Mouse (Mus musculus) testis, adult 2 months (tissue): ENCODE data around the gene Rps6ka5. TPM values are rescaled to one million over a fixed set of nuclear protein-coding genes. Genes with fewer than 3 reads are reported as not detected.

ENCODE experiments used
- H3K27ac ChIP-seq: fragments of 200-500 bp; 2 replicates; pipeline ENCODE4 v1.5.1; 2012; ENCODE audit warnings: low read depth, low read length; ENCODE audit not compliant: control insufficient read depth, insufficient read depth
- H3K27me3 ChIP-seq: fragments of 200-500 bp; 2 replicates; pipeline ENCODE4 v1.6.1; 2012; ENCODE audit warnings: mild to moderate bottlenecking, low read length, moderate library complexity; ENCODE audit not compliant: control insufficient read depth, insufficient read depth
- H3K36me3 ChIP-seq: fragments of 200-500 bp; 2 replicates; pipeline ENCODE4 v1.6.1; 2012; ENCODE audit warnings: mild to moderate bottlenecking, low read length; ENCODE audit not compliant: control insufficient read depth, insufficient read depth
- H3K4me1 ChIP-seq: fragments of 200-500 bp; 2 replicates; pipeline ENCODE4 v1.6.1; 2012; ENCODE audit warnings: low read length; ENCODE audit not compliant: control insufficient read depth, insufficient read depth
- H3K4me3 ChIP-seq: fragments of 200-500 bp; 2 replicates; pipeline ENCODE4 v1.5.1; 2012; ENCODE audit warnings: low read depth, mild to moderate bottlenecking, low read length, moderate library complexity, mixed read lengths; ENCODE audit not compliant: control insufficient read depth
- CTCF ChIP-seq: fragments of 200-500 bp; IDR thresholded peaks from 2 replicates; pipeline ENCODE4 v1.5.1; 2012; ENCODE audit warnings: low read depth, mild to moderate bottlenecking, inconsistent platforms, low read length, moderate library complexity; ENCODE audit not compliant: control insufficient read depth, insufficient read depth, insufficient replicate concordance
- POLR2A ChIP-seq: fragments of 200-500 bp; IDR thresholded peaks from 2 replicates; pipeline ENCODE4 v1.6.1; 2012; ENCODE audit warnings: low read depth, mild to moderate bottlenecking, inconsistent platforms, low read length, moderate library complexity; ENCODE audit not compliant: control insufficient read depth
- polyA plus RNA-seq: library from polyadenylated mRNA; depleted of rRNA; stranded (reverse); fragments of >200 nt; gene quantifications from 2 replicates; pipeline ENCODE4 v1.2.3, GENCODE M21; 2012; rRNA removed

Rps6ka5 gene
- polyA plus RNA-seq = 3.3 and 4.1 TPM in 2 replicates

DNA sequence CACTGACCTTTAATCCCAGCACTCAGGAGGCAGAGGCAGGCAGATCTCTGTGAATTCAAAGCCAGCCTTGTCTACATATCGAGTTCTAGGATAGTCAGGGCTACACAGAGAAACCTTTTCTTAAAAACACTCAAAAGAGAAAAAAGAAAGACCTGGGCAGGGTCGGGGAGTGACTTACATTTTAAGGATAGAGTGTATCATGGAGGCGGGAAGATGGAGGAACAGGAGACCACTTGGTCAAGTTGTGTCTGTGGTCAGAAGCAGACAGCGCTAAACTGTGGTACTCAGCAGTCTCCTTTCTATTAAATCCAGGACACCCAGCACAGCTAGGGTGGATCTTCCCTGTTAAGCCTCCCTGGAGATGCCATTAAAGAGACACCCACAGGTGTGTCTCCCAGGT lies at the start of gene Rps6ka5:
Rps6ka5 (minus strand) TSS at position 333 of the 400 bp plus-strand sequence.
- Histone ChIP-seq H3K4me3 (peak within 1 kb of the TSS; percentile 98; the same call in 1 of the 2 replicates), H3K4me1 (peaks cover 3% of the 10 kb centered on the region; the same call in 1 of the 2 replicates), H3K36me3 (no peaks in the 10 kb centered on the region), H3K27me3 (no peaks in the 10 kb centered on the region), H3K27ac (no peak within 1 kb of the TSS)
- TF ChIP-seq POLR2A (no peak), CTCF (no peak)

GRCm38 (mm10) chr12:100775911-100776581 lies 49.3 kb upstream of the Rps6ka5 start:
- TF ChIP-seq CTCF (no peak), POLR2A (no peak)
- Histone ChIP-seq H3K4me1 (no peaks in the 10 kb centered on the region), H3K27ac (no peak overlapping the region), H3K27me3 (no peaks in the 10 kb centered on the region), H3K4me3 (no peak overlapping the region), H3K36me3 (no peaks in the 10 kb centered on the region)

DNA sequence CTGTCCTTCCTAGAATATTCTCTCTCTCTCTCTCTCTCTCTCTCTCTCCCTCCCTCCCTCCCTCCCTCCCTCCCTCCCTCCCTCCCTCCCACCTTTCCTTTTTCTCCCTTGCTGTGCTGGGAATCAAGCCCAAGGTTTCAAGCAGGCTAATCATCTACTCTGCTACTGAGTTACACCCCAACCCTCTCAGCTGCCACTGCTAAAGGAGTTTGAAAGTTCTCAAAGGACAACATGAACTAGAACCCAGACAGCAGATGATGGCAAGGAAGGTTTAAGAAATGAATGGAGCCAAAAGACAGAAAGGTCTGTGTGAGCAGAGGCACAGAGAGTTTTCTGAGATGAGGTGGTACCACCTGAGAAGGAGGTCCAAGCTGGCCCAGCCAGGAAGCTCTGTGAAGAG lies 48.5 kb upstream of the Rps6ka5 start:
- Histone ChIP-seq H3K27me3 (no peaks in the 10 kb centered on the region), H3K4me1 (no peaks in the 10 kb centered on the region), H3K4me3 (no peak overlapping the region), H3K27ac (no peak overlapping the region), H3K36me3 (no peaks in the 10 kb centered on the region)
- TF ChIP-seq CTCF (no peak), POLR2A (no peak)

DNA sequence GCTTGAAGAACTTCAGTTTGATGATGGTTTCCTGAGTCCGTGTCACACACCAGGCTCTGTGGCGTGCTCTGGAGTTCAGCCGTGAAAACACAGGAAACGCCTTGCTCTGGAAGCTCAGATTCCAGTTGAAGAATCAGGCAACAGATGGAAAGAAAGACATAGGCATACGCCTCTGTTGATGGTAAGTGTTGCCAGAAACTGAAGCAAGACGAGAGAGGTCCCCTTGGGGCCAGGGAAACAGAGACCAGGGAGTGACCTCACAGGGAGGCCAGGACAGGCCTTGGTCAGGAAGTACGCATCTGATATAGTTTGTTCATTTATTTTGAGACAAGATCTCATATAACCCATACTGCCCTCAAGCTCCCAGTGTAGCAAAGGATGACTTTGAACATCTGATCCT lies 48.0 kb upstream of the Rps6ka5 start:
- TF ChIP-seq POLR2A = no peak
- no peak for TF ChIP-seq CTCF
- Histone ChIP-seq H3K27ac (no peak overlapping the region), H3K4me1 (no peaks in the 10 kb centered on the region), H3K36me3 (no peaks in the 10 kb centered on the region), H3K27me3 (no peaks in the 10 kb centered on the region), H3K4me3 (no peak overlapping the region)

DNA sequence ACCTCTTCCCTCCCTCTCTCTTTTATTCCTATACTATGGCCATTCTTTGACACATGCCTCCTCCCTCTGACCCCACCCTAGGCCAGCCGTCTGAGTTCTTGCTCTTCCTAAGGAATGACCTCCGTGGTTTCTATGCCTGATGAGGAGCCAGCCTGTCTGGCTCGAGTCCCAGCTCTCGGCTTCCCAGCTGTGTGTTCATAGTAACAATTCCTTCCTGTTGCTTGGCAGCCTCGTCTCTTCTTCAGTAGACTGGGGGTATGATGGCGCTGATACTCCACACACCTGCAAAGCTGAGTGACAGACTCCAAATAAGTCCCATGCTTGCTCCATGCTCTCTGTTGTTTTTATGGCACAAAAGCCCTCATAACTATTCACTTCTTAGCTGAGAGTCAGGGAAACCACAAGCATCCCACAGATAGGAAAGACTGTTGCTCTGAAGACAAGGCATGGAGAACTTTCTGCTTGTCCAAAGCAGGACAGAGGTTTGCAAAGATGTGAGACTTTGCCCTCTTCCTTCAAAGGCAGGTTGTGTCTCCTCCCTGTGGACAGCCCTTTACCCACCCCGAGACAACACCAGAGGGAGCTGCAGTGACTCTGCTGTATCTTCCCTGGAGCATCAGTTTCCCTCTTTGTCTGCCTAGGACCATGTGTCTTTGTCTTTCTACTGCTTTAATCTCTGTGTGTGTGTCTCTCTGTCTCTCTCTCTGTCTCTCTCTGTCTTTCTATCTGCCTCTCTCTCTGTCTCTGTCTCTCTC lies 45.6 kb upstream of the Rps6ka5 start:
- peak; percentile 16; the same call in 1 of the 2 replicates for TF ChIP-seq CTCF
- TF ChIP-seq POLR2A = no peak
- Histone ChIP-seq H3K4me3 (no peak overlapping the region), H3K36me3 (no peaks in the 10 kb centered on the region), H3K27me3 (no peaks in the 10 kb centered on the region), H3K27ac (no peak overlapping the region), H3K4me1 (no peaks in the 10 kb centered on the region)

DNA sequence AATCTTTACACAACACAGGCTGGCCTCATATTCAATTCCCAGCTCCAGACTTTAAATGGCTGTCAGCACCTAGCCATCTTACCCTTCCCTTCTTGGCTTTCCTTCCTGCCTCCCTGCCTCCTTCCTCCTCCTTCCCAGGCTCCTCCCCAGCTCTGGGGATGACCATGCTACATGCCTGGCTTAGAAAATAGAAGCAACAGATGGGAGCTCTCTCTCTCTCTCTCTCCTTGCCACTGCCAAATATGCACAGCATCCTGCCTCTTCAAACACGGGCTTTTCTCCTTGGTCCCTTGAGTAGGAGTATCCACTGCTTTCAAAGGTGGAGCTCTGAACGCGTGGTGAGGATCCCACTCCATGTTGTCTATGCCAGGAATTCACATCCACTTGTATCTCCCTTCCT lies 44.0 kb upstream of the Rps6ka5 start:
- no peaks in the 10 kb centered on the region for H3K27me3 ChIP-seq
- H3K4me3 ChIP-seq = no peak overlapping the region
- H3K27ac ChIP-seq = no peak overlapping the region
- no peaks in the 10 kb centered on the region for H3K36me3 ChIP-seq
- TF ChIP-seq POLR2A = no peak
- no peak for TF ChIP-seq CTCF
- no peaks in the 10 kb centered on the region for H3K4me1 ChIP-seq

DNA sequence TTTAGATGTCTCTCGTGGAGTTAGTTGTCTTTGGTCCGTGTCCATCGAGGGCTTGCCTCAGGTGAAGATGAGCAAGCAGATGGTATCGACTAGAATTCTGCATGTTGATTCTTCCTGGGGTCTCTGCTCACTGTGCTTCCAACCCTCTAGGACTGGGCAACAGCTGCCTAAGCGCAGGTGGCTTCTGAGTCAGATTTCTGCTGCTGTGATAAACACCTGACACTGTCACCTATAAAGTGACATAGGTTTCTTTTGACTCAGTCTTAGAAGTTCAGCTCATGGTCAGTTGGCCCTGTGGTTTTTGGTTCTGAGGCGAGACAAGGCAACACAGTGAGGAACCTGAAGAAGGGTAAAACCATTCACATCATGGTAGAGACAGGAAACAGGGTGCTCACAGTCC lies 43.1 kb upstream of the Rps6ka5 start:
- Histone ChIP-seq H3K4me3 (no peak overlapping the region), H3K4me1 (no peaks in the 10 kb centered on the region), H3K27ac (no peak overlapping the region), H3K36me3 (no peaks in the 10 kb centered on the region), H3K27me3 (no peaks in the 10 kb centered on the region)
- TF ChIP-seq POLR2A = no peak
- no peak for TF ChIP-seq CTCF
